Mouse (Mus musculus): ENCODE measurements at regions not wholly inside any gene's neighbourhood (a gene's known extent, or its start where the extent isn't known, plus 50 kb on each side); places are given as distances from the start of the nearest gene placed in this dataset.

DNA sequence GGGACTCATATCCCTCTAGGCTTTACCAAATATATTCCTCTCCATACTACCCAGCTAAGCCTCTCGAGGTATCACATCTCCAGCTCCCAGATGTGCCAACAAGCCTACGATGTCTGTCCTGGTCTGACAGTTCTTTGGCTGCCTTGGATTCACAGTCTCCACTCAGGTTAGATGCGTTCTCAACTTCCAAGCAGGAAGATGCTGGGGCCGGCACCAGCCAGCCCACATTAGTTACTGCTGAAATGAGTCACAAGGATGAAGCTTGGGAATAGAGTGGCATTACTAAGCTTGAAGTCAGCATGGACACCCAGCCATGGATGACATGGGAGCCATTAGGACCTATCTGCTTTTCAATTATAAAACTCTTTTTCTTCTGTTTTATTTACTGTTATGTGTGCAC, 267.6 kb upstream of the Klf3 start:
- no peak for DNase-seq (ENCODE audit: low spot score)

DNA sequence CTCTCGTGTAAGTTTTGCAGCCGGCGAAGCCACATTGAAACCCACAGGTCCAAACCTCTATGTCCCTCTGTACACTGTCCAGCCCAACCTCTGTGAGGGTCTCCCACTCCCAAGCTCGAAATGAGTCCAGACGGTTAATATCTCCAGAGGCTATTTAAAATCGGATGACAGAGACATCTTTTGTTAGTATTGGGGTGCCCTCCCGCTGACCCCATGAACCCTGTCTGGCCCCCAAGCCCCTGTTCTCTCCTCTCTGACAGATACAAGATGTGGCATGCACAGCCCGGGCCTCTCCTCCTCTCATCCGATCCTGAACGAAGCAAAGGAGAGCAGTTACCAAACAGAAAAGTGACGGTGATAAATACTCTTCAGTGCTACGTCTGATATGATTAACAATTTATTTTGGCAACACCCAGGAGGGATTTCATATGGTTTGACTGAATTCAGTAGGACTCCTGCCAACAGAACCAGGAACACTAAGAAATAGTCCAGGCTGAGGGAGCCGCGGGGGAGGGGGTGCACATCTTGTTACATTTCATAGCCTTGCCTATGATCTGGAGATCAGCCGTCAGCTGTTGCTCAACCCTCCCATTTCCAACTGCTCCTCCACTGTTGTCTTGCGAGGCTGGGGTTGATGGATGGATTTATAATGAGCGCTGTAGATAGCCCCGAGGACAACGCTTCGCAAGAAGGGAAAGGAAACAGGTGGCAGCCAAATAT, 266.6 kb upstream of the Klf3 start:
- DNase-seq (ENCODE audit: low spot score) = no peak

DNA sequence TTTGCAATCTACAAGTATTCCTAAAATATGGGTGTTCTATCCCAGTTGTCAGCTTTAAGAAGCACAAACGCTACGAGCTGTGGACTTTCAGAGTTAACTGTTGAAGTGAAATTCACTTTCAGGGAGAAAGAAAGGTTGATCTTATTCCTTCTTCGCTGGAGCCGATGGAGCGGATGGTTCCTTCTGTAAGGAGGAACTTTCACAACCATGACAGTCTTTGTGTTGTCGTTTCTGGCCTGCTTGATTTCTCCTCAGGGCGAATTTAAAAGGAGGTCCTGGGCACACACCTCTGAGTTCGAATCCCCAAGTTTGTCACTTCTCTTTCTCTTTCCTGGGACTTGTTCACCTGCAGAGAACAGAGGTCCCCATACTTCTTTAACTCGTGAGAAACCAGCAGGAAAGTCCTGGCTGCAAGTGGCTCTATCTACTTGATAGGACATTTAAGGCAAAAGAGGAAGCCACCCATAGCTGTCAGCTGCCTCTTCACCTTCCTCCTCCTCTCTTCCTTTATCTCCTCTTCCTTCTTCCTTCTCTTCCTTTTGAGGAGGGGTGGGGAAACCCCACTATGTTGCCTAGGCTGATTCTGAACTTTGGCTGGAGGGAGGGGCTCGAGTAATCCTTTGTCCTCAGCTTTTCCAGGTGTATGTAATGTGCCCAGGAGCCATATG, 265.9 kb upstream of the Klf3 start:
- no peak for DNase-seq (ENCODE audit: low spot score)

DNA sequence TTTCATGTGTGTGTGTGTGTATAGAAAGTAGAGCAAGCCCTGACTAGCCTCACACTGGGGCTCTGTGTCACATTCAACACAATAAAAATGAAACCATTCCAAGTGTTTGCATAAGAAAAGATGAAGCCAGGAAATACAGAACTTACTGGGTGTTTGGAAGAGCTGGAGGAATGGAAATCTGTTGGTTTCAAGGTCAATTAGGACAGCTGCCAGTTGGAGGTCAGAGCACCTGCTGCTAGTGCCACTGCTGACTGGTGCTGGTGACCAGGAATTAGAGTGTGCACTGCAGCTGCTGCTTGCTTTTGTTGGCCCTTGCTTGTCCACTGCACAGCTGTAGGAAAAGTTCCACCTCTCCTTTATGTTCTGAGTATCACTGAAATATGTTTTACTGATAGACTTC, 261.4 kb upstream of the Klf3 start:
- no peak for DNase-seq (ENCODE audit: low spot score)

DNA sequence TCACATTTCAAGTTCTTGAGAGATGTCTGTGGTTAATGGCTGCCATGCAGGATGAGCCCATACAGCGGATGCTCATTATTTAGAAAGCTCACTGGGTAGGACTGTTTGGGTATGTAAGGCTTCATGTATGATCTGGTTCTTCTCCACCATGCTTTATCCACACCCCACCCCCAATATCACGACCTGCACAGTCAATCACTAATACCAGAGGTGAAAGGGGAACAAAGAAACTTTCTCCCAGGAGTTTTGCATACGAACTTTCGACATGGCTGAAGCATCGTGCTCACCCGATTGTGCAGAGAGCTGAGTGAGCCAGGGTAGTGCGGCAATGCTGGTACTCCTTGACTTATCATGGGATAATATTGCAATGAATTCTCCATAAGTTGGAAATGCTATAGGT, 247.3 kb upstream of the Klf3 start:
- DNase-seq (ENCODE audit: low spot score) = no peak

DNA sequence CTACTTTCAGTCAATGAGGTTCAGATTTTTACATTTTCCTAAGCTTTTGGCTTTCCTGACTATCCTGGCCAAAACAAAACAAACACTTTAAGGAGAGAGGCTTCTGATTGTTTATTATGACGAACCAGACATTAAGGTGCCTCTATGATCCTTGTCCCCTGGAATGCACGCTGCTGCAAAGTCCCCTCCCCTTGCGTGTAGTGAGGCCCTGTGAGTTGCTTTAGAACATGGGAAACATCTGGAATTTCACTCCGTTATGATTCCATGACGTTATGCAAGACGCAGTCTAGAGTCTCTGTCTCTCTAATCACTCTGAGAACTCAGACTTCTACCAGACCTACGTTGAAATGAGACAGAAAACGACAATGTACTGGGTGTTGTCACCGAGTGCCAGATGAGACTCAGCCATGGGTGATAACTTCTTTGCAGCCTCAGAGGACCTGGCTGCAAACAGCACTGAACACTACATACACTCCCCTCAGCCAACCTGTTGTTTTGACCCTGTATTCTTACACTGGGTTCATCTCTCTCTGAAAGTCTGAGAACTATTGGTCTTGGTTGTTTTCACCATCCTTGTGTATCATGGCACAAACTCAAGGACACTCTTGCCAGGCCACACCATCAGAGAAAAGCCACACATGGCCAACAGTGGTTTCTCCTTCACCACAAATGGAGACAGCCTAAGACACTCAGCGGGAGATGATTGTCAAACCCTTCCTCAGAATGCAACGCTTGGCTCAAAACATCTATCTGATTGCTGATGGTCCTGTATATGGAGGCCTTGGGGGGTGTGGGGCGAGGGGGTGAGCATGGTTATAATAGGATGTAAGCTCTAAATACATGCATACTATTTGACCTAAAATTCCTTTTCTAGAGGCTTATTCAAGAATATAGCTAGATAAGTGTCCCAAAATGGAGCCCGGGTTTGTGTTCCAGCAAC, 236.5 kb upstream of the Klf3 start:
- no peak for DNase-seq (ENCODE audit: low spot score)

DNA sequence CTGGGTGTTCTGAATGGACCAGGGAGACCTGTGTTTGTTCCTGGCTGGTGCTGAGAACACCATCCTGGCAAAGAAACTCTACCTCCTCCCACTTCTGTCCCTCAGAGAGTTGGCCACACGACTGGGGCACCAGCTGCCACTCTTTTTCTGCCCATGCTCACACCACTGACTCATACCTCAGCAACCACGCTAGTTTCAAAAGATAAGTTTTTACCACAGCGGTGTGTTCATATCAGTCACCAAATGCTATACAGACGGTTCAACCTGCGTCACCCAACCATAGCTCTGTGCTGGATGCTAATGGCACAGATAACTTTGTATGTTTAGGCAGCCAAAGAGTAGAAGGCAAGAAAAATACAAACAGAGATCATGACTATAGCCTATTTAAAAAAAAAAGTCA, 235.4 kb upstream of the Klf3 start:
- DNase-seq (ENCODE audit: low spot score) = no peak

DNA sequence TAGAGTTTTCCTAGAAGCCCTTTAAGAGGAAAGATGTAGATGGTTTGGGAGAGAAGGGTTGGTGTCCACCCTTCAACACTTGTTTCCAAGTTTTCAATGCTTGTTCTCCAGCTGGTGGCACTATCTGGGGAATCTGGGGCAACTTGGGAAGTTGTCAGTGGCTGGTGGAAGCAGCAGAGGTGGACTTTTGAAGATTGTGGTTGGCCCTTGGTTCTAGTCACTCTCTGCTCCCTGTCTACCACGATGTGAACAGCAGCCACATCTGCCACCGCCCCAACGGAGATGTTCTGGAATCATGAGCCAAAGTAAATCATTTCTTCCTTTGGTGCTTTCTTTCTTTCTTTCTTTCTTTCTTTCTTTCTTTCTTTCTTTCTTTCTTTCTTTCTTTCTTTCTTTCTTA, 234.9 kb upstream of the Klf3 start:
- no peak for DNase-seq (ENCODE audit: low spot score)

DNA sequence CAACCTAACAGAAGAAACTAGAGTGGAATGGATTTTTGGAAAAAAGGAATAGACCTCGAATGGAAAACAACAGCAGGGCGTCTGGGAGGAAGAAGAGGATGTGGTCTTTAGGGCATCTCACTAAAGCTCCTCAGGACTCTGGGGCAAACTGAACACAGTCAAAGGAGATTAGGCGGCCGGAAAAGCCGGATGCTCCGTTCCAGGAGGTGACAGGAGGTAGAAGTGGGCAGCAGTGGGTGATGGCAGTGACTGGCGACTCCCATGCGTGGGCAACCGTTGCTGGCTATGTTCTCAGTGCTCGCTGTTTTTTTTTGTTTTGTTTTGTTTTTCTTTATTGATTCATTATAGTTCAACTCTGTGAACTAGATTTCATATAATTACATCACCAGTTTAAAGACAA, 228.8 kb upstream of the Klf3 start:
- DNase-seq (ENCODE audit: low spot score) = no peak

DNA sequence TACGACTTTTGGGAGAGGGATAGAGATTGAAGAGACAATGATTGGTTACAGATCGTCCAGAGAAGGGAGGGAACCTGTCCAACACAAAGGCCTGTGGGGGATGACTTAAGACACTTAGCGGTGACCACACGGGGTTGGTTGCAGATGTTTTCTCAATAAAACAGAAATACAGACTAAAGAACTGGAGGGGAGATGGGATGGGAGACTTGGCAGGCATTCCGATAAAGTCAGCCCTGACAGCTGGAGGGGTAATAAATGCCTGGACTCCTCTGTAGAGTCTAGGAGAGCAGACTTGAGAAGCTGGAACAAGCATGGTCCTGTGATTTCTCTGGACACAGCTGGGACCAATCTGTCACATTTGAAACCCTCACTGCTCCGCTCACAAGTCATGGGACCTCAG, 227.3 kb upstream of the Klf3 start:
- DNase-seq (ENCODE audit: low spot score) = no peak

DNA sequence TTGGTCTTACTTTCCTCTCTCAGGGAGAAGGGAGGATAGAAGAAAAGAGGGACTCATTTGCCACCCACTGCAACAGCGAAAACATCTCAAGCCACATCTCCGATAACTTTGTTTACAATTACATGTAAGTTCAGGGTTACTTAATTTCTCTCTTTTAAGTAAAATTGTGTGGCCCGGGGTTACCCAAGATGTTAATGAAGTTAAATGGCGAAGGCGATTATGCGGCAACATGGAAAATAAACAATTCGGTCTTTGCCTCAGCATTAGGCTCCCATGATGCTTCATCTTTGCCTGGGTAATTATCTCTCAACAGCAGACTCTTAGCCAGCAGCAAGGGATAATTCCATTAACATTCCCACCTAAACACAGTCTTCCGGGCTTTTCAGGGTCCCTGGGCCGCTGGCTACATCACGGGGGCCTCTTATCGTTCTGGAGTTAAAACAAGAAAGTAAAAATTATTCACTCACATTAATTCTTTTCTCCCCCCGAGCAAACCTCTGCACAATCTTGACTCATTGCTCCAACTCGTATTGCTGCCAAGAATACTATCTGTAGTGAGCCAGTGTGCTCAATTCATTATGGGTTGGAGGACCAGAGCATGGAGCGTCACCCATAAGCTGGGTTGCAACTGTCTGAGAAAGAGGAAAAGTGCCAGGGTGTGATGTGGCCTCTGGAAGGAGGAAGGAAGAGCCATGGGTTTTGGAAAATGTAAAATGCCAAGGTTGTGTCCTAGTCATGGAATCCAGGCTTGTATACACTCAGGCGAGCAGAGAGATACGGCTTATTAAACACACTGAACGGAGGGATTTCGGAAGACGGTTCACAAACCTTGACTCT, 226.5 kb upstream of the Klf3 start:
- no peak for DNase-seq (ENCODE audit: low spot score)

DNA sequence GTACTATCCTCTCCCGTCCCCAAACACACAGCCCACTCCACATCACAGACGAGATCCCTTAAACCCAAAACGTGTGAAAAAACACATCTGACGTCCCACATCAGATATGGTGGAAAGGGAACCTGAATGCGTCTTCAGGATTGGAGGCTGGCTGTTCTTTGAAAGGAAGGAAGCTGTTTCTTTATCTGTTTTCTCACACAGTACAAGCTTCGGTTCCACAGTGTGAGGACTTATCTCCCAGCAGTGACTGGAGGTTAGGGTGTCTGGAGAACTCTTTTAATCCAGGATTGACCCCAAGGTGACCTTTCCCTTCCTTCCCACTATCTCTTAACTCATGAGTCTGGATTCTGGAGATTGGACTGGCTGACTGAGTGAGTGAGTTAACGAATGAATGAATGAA, 225.8 kb upstream of the Klf3 start:
- no peak for DNase-seq (ENCODE audit: low spot score)

DNA sequence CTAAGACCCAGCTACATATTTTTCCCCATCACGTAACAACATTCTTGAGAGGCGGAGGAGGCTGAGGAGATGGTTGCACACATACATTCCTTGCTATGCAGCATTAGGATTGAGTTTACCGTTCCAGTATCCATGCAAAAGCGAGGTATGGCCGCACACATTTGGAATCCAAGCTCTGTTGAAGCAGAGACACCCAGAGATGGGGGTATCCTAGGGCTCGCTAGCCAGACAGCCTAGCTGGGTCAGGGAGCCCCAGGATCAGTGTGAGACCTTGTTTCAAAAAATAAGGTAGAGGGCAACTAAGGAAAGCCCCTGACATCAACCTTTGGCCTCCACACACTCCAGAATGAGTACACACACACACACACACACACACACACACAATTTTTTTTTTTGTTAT, 224.7 kb upstream of the Klf3 start:
- DNase-seq (ENCODE audit: low spot score) = no peak

DNA sequence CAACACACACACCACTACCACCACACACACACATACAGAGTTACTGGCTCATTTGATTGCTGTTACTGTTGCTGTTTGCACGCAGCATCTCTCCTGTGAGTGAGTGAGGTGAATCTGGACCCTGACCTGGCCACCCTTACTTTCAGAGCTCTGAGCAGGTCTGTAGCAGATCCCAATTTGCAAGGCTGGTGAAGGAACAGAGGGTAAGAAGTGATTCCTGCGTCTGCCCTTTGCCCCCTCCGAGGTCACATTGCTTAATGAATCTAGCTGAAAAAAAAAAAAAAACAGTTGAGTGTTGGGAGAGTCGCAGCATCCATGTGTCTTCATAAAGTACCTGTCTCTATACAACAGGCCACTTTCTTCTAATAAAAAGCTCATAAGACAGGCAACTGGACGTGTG, 224.1 kb upstream of the Klf3 start:
- DNase-seq (ENCODE audit: low spot score) = no peak

DNA sequence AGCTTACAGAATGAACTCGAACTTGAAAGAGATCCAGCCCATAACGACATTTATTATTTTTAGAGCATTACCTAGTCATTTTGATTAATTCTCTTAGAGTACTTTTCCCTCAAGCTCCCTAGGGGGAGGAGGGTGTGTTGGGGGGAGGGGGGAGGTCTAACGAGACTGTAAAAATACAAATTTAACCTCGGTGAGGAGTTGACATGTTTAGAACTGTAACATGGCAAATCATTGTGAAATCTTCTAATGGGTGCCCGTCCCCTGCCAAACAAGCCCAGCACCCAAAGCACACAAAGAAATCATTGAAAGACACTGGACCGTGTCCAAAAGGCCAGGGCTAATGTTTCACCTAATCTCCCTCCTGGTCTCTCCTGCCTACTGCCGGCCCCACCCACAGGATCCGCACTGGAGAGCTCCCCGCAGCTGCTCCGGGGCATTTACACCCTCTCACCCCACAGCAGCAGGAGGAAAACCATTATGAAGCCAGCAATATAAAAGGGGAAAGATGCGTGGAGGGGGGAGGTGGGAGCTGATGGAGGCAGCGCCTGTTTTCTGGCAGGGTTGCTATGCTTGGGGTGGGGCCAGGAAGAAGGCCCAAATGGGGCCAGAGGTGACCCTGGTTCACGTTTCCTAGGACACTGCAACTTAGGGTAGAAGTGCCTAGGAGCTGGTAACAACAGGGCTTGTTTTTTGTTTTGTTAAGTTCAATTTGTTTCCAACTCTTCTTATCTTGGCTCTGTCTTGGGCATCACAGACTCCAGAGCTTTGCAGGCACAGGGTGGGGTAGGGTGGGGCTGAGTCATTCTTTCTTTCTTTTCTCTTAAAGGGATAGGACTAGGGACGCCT, 223.5 kb upstream of the Klf3 start:
- no peak for DNase-seq (ENCODE audit: low spot score)

DNA sequence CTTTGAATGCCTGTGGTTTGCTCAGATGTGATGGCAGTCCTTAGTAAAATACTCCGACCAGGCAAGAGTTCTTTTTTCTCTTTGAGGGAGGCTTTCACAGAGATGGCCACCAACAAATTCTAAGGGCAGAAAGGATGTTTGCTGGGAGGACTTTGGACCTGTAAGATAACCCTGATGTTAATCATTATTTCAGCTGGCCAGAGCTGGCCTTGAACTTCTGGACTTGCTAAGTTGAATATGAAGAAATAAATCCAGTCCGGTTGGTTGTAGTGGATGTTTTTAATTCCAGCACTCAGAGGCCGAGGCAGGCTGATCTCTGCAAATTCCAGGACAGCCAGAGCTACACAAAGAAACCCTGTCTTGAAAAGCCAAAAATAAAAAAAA, 222.9 kb upstream of the Klf3 start:
- no peak for DNase-seq (ENCODE audit: low spot score)

DNA sequence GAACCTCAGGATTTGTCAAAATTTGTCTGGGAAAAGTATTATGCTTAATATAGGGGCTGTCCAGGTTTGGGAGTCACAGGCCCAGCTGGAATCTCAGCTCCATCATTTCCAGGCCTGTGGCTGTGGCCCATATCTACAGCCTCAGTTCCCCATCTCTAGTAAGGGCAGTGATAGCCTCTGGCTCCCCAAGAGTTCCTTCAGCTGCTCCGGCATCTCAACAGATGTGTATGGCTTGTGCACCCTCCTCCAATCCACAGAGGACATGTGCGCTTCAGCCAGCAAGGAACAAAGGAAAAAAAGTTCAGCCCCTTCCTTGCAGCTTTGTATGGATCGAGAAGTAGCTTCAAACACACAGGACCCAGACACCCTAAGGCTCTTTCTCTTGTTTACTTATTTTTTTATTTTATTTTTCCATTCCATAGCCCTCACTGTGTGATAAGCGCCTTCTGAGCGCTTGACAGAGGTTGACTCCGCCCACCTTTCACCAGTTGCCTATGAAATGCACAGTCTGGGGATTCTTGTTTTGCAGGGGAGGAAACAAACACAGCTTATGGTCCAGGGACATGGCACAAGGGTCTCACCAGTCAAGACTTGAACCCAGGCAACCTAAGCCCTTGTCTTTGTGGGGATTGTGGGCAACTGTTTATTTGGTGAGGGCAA, 222.3 kb upstream of the Klf3 start:
- no peak for DNase-seq (ENCODE audit: low spot score)

DNA sequence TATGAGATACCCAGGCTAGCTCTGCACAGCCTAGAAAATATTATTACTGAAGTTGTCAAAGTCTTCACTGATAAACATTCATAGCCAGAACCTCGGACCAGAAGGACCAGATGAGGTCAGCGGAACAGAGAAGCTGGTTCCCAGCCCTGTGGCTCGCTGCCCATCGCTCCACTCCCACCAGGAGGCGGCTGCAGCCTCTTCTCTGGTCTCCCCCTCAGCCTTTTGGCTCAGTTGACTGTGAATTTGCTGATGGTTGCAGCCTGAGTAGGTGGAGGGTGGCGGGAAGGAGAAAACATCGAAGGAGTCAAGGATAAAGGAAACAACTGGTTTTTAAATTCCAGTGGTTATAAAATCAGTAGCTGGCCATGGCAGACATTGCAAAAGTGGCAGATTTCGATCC, 221.7 kb upstream of the Klf3 start:
- no peak for DNase-seq (ENCODE audit: low spot score)

DNA sequence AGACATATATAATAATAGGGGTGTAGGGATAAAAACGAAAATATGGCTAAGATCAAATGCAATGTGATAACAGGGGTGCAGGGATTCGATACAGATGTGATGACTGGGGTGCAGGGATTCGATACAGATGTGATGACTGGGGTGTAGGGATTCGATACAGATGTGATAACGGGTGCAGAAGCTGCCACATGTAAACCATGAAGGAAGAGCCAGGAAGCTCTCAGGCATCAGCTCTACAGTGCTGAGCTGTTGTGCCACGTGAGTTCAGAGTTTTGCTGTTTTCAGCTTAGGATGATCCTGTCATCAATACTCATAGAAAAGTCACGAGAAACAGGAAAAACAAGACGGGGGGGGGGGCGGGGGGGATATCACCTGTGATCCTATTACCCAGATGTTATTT, 221.2 kb upstream of the Klf3 start:
- DNase-seq (ENCODE audit: low spot score) = no peak

DNA sequence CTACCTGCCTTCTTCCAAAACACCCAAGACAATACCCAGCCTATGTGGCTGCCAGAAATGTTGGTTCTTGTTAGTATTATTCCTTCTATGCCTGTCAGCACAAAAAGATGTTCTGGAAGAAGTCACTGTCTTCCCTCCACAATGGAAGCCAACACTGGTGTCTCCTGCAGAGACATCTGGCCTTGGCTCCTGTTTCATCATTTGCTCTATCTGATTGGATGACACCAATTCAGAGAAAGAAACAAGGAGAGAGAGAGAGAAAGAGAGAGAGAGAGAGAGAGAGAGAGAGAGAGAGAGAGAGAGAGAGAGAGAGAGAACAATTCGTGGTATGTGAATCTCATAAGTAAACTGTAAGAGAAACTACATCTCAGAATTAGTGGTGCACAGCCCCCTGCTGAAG, 218.9 kb upstream of the Klf3 start:
- DNase-seq (ENCODE audit: low spot score) = no peak

All from thymus, postnatal 0 days (tissue).